Comparison of ENCODE assay signal across 8 mouse cellular contexts in genomic region chr1:167283441-167284257, GRCm38 (mm10). TPM values are rescaled to one million over a fixed set of nuclear protein-coding genes. Genes with fewer than 3 reads are reported as not detected.
DNase-seq lines count a peak whose midpoint lies in the region; ATAC-seq lines count a peak whose summit lies in the region.

No protein-coding gene starts in this region.

- peaks cover 33% of the 10 kb centered on the region for H3K4me1 ChIP-seq in heart, embryonic 15.5 days (replicated peaks)

- DNase-seq in CD8-positive naive resting alpha-beta T cell, adult 2 months (ENCODE audit: low read depth in 2 of 2, low spot score in 2 of 2): peak; percentile 40
- peak; percentile 70 for DNase-seq in R1 (ENCODE audit: low read depth, low spot score)
- peak; percentile 58 for DNase-seq in embryo, embryonic 11.5 days (ENCODE audit: low read depth, low spot score)
- DNase-seq in layer of hippocampus, postnatal 14 days (ENCODE audit: low spot score in 2 of 2): peak; percentile 55 to 56
- peak; percentile 53 for DNase-seq in lung, postnatal 14 days
- DNase-seq in retina, postnatal 1 day: peak; percentile 78

- H3K36me3 ChIP-seq in heart, embryonic 15.5 days: no peaks in the 10 kb centered on the region

- no peaks in the 10 kb centered on the region for H3K27me3 ChIP-seq in heart, embryonic 15.5 days

- no peaks in the 10 kb centered on the region for H3K9me3 ChIP-seq in heart, embryonic 15.5 days (replicated peaks)

- H3K4me3 ChIP-seq in heart, embryonic 15.5 days: peak overlapping the region; percentile 88

- under 1% methylated on average over 44 of the region's 44 CpGs for WGBS in heart, embryonic 15.5 days

- H3K4me2 ChIP-seq in heart, embryonic 15.5 days: peak overlapping the region; percentile 91

- peak overlapping the region; percentile 95 for H3K27ac ChIP-seq in heart, embryonic 15.5 days

- ATAC-seq in heart, embryonic 15.5 days (replicated peaks; ENCODE audit: insufficient number of reproducible peaks, insufficient read depth, low FRiP score, low read depth): peak; percentile 47; the same call in 1 of the 2 replicates
- no peak for ATAC-seq in monocyte, adult 5-6 weeks (replicated peaks; ENCODE audit: insufficient number of reproducible peaks, low FRiP score, low TSS enrichment, poor library complexity, severe bottlenecking)

- peak overlapping the region; percentile 77 for H3K9ac ChIP-seq in heart, embryonic 15.5 days

RNA-seq across cellular contexts. Expression of gene Uck2, which starts 1.5 kb away (rescaled TPM):
- 42.3 and 57.7 TPM in 2 replicates for polyA plus RNA-seq in heart, embryonic 15.5 days (2015; fragmentation: Nextera tagmentation; extraction: Ambion mirVana)
- 10 to 100 TPM; 64.2 to 68.1 TPM for total RNA-seq in layer of hippocampus, postnatal 14 days (2021)
- 12.9 to 32.1 TPM (median 23.7 TPM) in 3 replicates for total RNA-seq in monocyte, adult 5-6 weeks (2017)

RNA-seq across cellular contexts. Expression of gene Tmco1, which starts 24.5 kb away (rescaled TPM):
- 77.2 and 81.9 TPM in 2 replicates for polyA plus RNA-seq in heart, embryonic 15.5 days (2015; fragmentation: Nextera tagmentation; extraction: Ambion mirVana)
- total RNA-seq in layer of hippocampus, postnatal 14 days (2021): 10 to 100 TPM; 43.2 to 48.9 TPM
- 134 to 200 TPM (median 168 TPM) in 3 replicates for total RNA-seq in monocyte, adult 5-6 weeks (2017)
